Comparison of ENCODE assay signal across 15 mouse cellular contexts in the genomic region with DNA sequence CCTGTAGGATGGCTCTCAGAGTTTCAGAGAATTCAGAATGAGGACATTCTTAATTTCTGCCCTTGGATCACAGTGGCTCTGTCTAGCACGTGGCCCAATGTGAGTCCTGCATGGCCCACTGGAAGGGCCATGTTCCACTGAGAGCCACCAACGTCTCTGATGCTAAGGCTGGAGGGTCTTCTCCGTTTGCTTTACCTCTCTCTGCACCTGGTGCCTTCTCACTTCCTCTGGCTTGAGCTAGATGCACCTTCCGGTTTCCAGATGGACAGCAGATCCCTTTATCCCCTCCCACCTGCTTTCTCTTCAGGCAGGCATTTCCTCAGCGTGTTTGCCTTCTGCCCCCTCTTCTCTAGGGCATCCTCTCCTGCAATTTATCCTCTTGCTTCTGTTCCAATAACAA.
"Had no signal": no experiment of that assay in that cellular context is flagged by ENCODE, and none has a peak within 500 bp of the region (broad histone marks: within the 10 kb centered on the region; RNA-seq: fewer than 3 reads in every experiment).

No protein-coding gene starts in this region.

- H3K9me3 ChIP-seq: neural tube, embryonic 15.5 days; stomach, embryonic 15.5 days had no signal

- DNase-seq: retina, postnatal 1 day; right cerebral cortex, adult 18-20 months; right cerebral cortex, postnatal 14 days; right cerebral cortex, postnatal 25 days; right cerebral cortex, postnatal 4 days; spleen, adult 18-20 months; thymus, adult 18-20 months; thymus, adult 2 months; thymus, postnatal 14 days; thymus, postnatal 25 days; thymus, postnatal 36 days; thymus, postnatal 4 days had no signal

- H3K36me3 ChIP-seq: neural tube, embryonic 15.5 days; stomach, embryonic 15.5 days had no signal

- H3K27me3 ChIP-seq: neural tube, embryonic 15.5 days; stomach, embryonic 15.5 days had no signal

- H3K4me2 ChIP-seq: neural tube, embryonic 15.5 days; stomach, embryonic 15.5 days had no signal

- H3K9ac ChIP-seq: neural tube, embryonic 15.5 days; stomach, embryonic 15.5 days had no signal

- H3K4me3 ChIP-seq: neural tube, embryonic 15.5 days; stomach, embryonic 15.5 days had no signal

- H3K4me1 ChIP-seq: neural tube, embryonic 15.5 days; stomach, embryonic 15.5 days had no signal

- H3K27ac ChIP-seq: neural tube, embryonic 15.5 days; stomach, embryonic 15.5 days; stomach, postnatal 0 days had no signal
